ENCODE assay signal across 21 mouse cellular contexts in genomic region chr10:69405431-69405830, GRCm38 (mm10).
"Had no signal": no experiment of that assay in that cellular context is flagged by ENCODE, and none has a peak within 500 bp of the region (broad histone marks: within the 10 kb centered on the region; RNA-seq: fewer than 3 reads in every experiment).

No protein-coding gene starts in this region.

- H3K27ac ChIP-seq: liver, embryonic 13.5 days; liver, embryonic 15.5 days; lung, embryonic 15.5 days; midbrain, embryonic 13.5 days; neural tube, embryonic 13.5 days; neural tube, embryonic 15.5 days had no signal

- ATAC-seq: liver, postnatal 0 days; midbrain, embryonic 13.5 days; midbrain, embryonic 16.5 days had no signal

- H3K9me3 ChIP-seq: liver, embryonic 13.5 days; liver, embryonic 15.5 days; megakaryocyte, embryonic 14.5 days; midbrain, embryonic 13.5 days; neural tube, embryonic 13.5 days; neural tube, embryonic 15.5 days had no signal

- H3K4me2 ChIP-seq: liver, embryonic 11.5 days; liver, embryonic 13.5 days; liver, embryonic 15.5 days; lung, embryonic 15.5 days; midbrain, embryonic 11.5 days; midbrain, embryonic 13.5 days; neural tube, embryonic 13.5 days; neural tube, embryonic 15.5 days had no signal

- H3K9ac ChIP-seq: liver, embryonic 13.5 days; liver, embryonic 15.5 days; liver, postnatal 0 days; lung, embryonic 15.5 days; midbrain, embryonic 13.5 days; neural tube, embryonic 13.5 days; neural tube, embryonic 15.5 days had no signal

- H3K4me3 ChIP-seq: liver, embryonic 13.5 days; liver, embryonic 15.5 days; lung, embryonic 15.5 days; megakaryocyte, embryonic 14.5 days; midbrain, embryonic 13.5 days; myocyte; neural tube, embryonic 13.5 days; neural tube, embryonic 15.5 days had no signal

- DNase-seq: liver; liver, embryonic 13.5 days; liver, postnatal 0 days; retina, postnatal 1 day; right cerebral cortex, adult 18-20 months; right cerebral cortex, postnatal 25 days; right cerebral cortex, postnatal 4 days; spleen, adult 18-20 months; thymus, adult 2 months; thymus, postnatal 14 days; thymus, postnatal 36 days had no signal

- H3K36me3 ChIP-seq: liver, embryonic 13.5 days; liver, embryonic 15.5 days; lung, embryonic 15.5 days; midbrain, embryonic 13.5 days; neural tube, embryonic 13.5 days; neural tube, embryonic 15.5 days had no signal

- H3K4me1 ChIP-seq: liver, embryonic 13.5 days; liver, embryonic 15.5 days; megakaryocyte, embryonic 14.5 days had no signal
